Mouse (Mus musculus) heart, postnatal 10 days (tissue): Measurements from ENCODE around the gene Gpr108. TPM values are rescaled to one million over a fixed set of nuclear protein-coding genes. Genes with fewer than 3 reads are reported as not detected.
A peak's percentile ranks its signal among the peaks of the same experiment; 100 is the strongest.

Experiments used
- DNase-seq, 2 experiments: peaks; one replicate each; pipeline ENCODE4 v3.0.0; 2021
- intact Hi-C: fragments of 180-260 bp; cut with DNase I; formaldehyde crosslinking; loops from one replicate; pipeline ENCODE4 v1.15.1; 2025
- total RNA-seq, 2 experiments: library from RNA; stranded (reverse); gene quantifications; 2 replicates each; pipeline ENCODE4 v1.2.3; 2021

Gpr108 gene
- total RNA-seq, 2 experiments from 2014 or later: 26.5 TPM

DNA sequence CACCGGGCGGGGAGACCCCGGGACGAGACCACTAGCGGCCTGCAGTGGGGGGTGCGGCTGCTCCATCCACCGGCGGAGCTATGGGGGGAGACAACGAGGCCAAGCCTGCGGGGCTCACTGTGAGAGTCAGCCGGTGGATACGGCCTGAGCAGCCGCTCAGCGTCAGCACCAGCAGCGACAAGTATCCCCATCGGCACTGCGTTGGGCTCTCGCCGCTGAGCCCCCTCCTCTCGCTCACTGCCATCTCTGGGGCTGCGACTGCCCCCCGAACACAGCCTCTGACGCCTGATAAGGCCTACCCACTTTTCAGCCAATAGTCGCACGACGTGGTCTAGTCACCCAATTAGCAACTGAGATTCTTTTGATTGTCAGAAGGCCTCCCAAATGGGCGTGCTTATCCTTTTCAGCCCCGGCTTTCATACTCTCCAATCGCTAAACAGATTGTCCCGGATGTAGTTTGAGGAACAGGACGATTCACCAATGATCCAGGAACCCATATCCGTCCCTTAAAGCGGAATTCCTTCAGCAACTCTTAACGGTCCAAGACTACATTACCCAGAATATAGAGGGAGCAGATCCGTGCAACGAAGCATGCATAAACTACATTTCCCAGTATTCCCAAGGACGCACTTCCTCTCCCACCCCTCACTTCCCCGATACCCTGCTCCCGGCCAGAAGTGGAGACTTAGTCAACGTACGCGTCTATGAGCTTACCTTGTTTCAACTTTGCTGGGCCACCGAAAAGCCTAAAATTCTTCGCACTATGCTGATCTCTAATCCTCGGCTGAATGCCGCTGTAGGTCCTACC lies 649 bp downstream of the Gpr108 start:
- intact Hi-C loops: loop anchor here (1.0 to 10.0 kb wide), 3 partner anchors 29 to 253 kb away; partner anchors contain the start of genes Alkbh7 and Clpp

DNA sequence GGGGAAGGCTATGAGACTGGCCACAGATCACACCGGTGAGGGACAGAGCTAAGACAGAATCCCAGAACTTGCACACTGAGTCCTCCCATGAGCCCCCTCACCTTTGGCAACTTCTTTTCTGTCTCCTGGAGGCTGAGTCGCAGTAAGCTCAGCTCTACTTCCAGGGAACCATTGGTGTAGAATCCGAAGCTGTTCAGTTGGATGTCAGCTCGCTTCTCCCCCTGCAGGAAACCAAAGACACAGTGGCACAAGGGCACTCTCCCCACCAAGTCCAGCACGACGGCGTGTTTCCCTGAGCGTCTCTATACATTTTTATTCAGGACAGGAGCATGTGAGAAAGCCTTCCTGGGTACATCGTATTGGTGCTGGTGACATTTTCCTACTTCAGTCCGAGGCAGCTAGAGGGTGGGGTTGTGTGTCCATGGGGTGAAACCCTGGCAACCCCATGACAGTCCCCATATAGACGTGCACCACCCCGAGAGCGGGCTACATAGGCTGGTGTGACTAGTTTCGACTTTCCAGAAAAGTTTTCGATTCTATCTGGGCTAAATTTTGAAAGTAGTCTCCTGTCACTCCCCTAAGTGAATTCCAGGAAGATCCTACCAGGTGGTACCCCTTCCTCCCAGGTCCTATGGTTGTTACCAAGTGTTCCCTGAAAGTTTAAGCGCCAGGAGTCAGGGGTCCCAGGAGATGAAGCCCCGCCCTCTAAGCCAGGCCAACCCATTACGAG lies 1.4 kb downstream of the Gpr108 start:
- DNase-seq: no peak
- intact Hi-C loops: loop anchor here (5.0 to 10.0 kb wide), 2 partner anchors 185 to 252 kb away; partner anchors contain the start of genes Alkbh7 and Clpp

More for the DNA sequence above, 649 bp downstream of the Gpr108 start:
- DNase-seq: peak; percentile 97 to 98

GRCm38 (mm10) chr17:57245311-57245929 lies 2.8 kb downstream of the Gpr108 start:
- intact Hi-C loops: loop anchor here (5.0 to 10.0 kb wide), 2 partner anchors 183 to 251 kb away; partner anchors contain the start of genes Alkbh7 and Clpp
- no peak for DNase-seq

- no peak for DNase-seq
- intact Hi-C loops: loop anchor here (10.0 kb wide), 1 partner anchor 249 kb away; the partner anchor contains the start of genes Alkbh7 and Clpp
Measured at GRCm38 (mm10) chr17:57243650-57244370, 4.4 kb downstream of the Gpr108 start.

- intact Hi-C loops: no loop called here
- DNase-seq: no peak
Measured at GRCm38 (mm10) chr17:57237181-57237580, 11.1 kb downstream of the Gpr108 start.

- intact Hi-C loops: no loop called here
Measured at GRCm38 (mm10) chr17:57235803-57236202, 12.4 kb downstream of the Gpr108 start.

DNA sequence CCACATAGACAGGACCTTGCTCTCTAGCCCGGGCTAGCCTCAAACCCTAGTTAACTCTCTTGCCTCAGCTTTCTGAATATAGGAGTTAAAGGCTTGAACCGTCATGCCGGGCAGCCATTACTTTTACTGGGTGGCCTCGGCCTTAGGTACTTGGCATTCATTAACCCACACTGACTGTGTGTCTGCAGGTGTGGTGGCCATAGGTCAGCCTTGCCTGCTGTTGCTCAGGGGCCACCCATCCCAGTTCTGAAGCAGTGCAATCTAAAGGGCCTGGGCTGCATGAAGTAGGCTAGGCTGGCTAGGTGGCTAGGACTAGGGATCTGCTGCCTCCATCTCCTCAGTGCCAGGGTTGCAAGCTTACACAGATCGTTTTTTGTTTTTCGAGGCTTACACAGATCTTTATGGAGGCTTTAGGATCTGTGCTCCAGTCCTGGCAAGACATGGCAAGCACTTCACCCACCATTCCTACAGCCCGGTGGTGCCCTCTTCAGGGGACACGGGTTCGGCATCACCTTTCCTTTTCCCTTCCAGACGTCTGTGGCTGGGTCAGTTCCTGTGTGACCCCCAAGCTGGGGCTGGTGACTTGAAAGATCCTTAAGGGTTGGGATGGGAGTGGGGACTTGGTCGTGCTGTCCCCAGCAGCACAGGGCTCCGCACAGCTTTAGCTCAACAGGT lies 13.9 kb downstream of the Gpr108 start:
- no peak for DNase-seq
- intact Hi-C loops: no loop called here

More at GRCm38 (mm10) chr17:57235803-57236202, 12.4 kb downstream of the Gpr108 start:
- DNase-seq: no peak

GRCm38 (mm10) chr17:57233038-57233437 lies 15.2 kb downstream of the Gpr108 start:
- intact Hi-C loops: no loop called here
- DNase-seq: no peak

- intact Hi-C loops: no loop called here
- DNase-seq: no peak
Measured at GRCm38 (mm10) chr17:57232200-57232599, 16.0 kb downstream of the Gpr108 start.

GRCm38 (mm10) chr17:57231321-57231771 lies 16.9 kb downstream of the Gpr108 start:
- peak; percentile 27 to 39 for DNase-seq
- intact Hi-C loops: no loop called here

GRCm38 (mm10) chr17:57230728-57231125 lies 17.5 kb downstream of the Gpr108 start:
- DNase-seq: no peak
- intact Hi-C loops: no loop called here

DNA sequence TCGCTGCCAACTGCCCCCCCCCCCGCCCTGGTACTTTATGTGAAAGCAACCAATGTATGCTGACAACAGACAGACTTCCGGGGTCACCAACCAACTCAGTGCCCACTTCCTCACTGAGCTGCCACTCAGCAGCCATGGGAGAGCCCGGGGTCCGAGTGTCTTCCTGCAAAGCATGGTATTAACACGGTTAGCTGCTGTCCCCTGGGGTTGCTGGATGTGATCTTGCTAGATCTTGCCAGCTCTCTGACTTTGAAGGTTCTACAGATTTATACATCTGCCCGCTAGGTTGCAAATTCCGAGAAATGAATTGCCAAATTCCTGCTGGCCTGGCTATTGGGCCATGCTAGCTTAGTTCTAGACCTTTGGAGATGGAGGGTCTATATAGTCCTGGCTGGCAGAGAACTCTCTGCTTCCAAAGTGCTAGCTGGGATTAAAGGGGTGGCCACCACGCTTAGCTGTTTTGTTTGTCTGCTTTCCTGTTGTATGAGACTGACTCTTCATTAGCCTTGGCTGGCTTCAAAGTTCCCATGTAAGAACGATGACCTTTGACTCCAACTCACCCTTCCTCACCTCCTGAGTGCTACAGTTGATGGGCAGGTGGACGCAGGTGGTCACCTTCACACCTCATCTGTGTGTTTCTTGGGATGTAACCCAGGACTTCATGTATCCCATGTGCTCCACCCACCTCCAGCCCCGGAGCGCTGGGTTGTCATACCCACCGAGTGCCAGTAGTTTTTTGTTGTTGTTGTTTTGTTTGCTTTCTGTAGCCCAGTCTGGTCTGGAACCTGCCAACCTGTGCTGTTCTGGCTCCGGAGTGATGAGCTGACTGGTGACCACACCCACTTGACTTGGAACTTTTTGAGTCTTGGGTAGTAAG lies 18.2 kb downstream of the Gpr108 start:
- DNase-seq: no peak
- intact Hi-C loops: no loop called here

DNA sequence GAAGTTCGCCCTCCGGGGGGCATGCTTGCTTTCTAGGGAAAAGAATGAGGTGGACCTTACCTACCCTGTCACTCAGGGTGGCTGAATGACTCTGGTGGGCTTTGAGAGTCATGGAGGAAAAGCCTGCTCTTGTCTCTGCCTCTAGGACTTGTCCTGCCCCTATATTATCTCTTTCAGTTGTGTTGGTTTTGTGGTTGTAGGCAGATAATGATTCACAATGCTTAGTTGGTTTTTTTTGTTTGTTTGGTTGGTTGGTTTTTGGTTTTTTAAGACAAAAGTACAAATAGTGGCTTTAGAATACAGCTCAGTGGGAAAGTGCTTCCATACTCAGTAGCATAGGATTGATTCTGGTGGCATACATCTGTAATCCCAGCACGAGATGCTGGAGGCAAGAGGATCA lies 19.4 kb downstream of the Gpr108 start:
- no peak for DNase-seq
- intact Hi-C loops: no loop called here

GRCm38 (mm10) chr17:57228014-57228413 lies 20.2 kb downstream of the Gpr108 start, which contains the start of gene C3:
Gene C3 (minus strand): TSS chr17:57228136.
- no peak for DNase-seq
- intact Hi-C loops: no loop called here

GRCm38 (mm10) chr17:57227468-57227867 lies 20.8 kb downstream of the Gpr108 start:
- DNase-seq: no peak
- intact Hi-C loops: no loop called here

- DNase-seq: no peak
- intact Hi-C loops: no loop called here
Measured at GRCm38 (mm10) chr17:57223313-57223712, 24.9 kb downstream of the Gpr108 start.

DNA sequence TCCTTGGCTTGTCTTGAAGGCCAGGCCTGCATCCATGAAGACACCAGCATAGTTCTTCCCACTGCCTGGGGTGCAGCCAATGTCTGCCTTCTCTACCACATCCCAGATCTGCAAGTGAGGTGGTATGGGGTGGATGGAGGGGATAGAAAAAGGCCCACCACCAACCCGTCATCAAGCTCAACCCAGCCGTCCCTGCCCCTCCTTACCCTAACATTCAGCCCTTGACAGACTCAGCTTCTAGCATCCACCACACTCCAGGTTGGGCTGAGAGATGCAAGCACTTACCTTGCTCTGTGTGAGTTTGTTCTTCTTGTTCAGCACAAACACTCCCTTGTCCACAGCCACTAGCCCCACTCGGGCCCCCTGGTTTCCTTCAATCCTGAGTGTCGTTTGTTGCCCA lies 26.3 kb downstream of the Gpr108 start:
- intact Hi-C loops: no loop called here
- no peak for DNase-seq

GRCm38 (mm10) chr17:57219884-57220207 lies 28.4 kb downstream of the Gpr108 start:
- peak; percentile 28 to 59 for DNase-seq
- intact Hi-C loops: loop anchor here (1.0 to 2.0 kb wide), 3 partner anchors 55 to 114 kb away; no protein-coding TSS in a partner anchor
